Mouse (Mus musculus): ENCODE results near the gene Taf1b. TPM values are rescaled to one million over a fixed set of nuclear protein-coding genes. Genes with fewer than 3 reads are reported as not detected.
A peak's percentile ranks its signal among the peaks of the same experiment; 100 is the strongest.
"Not testable (repeated sequence)": the region's sequence is repeated elsewhere in the genome, so short reads cannot be mapped to it uniquely, and the experiment has no call there.

Gene Taf1b
- polyA plus RNA-seq, 1 experiment from 2014 or later = 12.8 TPM

- H3K27me3 ChIP-seq (ENCODE audit: control insufficient read depth, insufficient read depth, low read length) = no peaks in the 10 kb centered on the region
- H3K4me1 ChIP-seq (replicated peaks; ENCODE audit: control insufficient read depth, insufficient read depth) = no peaks in the 10 kb centered on the region
- WGBS = 71% methylated on average over 3 of the region's 3 CpGs
- no peak for DNase-seq (ENCODE audit: low spot score)
- H3K4me2 ChIP-seq (replicated peaks; ENCODE audit: low read depth) = no peak overlapping the region
- TF ChIP-seq CTCF (IDR thresholded peaks at IDR 0.05; ENCODE audit: low read depth) (no peak), EP300 (optimal IDR thresholded peaks at IDR 0.05) (no peak)
- no peak for ATAC-seq (ENCODE audit: low FRiP score, low TSS enrichment)
- H3K9me3 ChIP-seq (ENCODE audit: control insufficient read depth, low read length) = no peaks in the 10 kb centered on the region
- no peak overlapping the region for H3K9ac ChIP-seq (ENCODE audit: low read length)
- no peak overlapping the region for H3K27ac ChIP-seq (replicated peaks)
- H3K36me3 ChIP-seq (ENCODE audit: control insufficient read depth, insufficient read depth, low read length) = no peaks in the 10 kb centered on the region
- H3K4me3 ChIP-seq (ENCODE audit: low read depth, low read length) = no peak overlapping the region
Measured at GRCm38 (mm10) chr12:24473221-24473620, 24.9 kb upstream of the Taf1b start.

- Histone ChIP-seq H3K36me3 (ENCODE audit: control insufficient read depth, insufficient read depth, low read length) (no peaks in the 10 kb centered on the region), H3K4me3 (ENCODE audit: low read depth, low read length) (no peak overlapping the region), H3K4me2 (replicated peaks; ENCODE audit: low read depth) (no peak overlapping the region), H3K4me1 (replicated peaks; ENCODE audit: control insufficient read depth, insufficient read depth) (no peaks in the 10 kb centered on the region), H3K9ac (ENCODE audit: low read length) (no peak overlapping the region), H3K9me3 (ENCODE audit: control insufficient read depth, low read length) (0 out of 2 replicates have a peak, but pooled peaks cover 3% of the 10 kb centered on the region), H3K27me3 (ENCODE audit: control insufficient read depth, insufficient read depth, low read length) (no peaks in the 10 kb centered on the region), H3K27ac (replicated peaks) (no peak overlapping the region)
- DNase-seq (ENCODE audit: low spot score) (no peak), ATAC-seq (ENCODE audit: low FRiP score, low TSS enrichment) (no peak)
- WGBS = 92% methylated on average over 4 of the region's 4 CpGs
- no peak for TF ChIP-seq EP300 (optimal IDR thresholded peaks at IDR 0.05)
- peak; percentile 38 for TF ChIP-seq CTCF (IDR thresholded peaks at IDR 0.05; ENCODE audit: low read depth)
Measured at GRCm38 (mm10) chr12:24484930-24485329, 13.2 kb upstream of the Taf1b start.

GRCm38 (mm10) chr12:24486882-24487281 lies 11.3 kb upstream of the Taf1b start:
- no peaks in the 10 kb centered on the region for H3K36me3 ChIP-seq (ENCODE audit: control insufficient read depth, insufficient read depth, low read length)
- H3K9ac ChIP-seq (ENCODE audit: low read length) = no peak overlapping the region
- 68% methylated on average over 1 of the region's 1 CpGs for WGBS
- no peak for DNase-seq (ENCODE audit: low spot score)
- no peaks in the 10 kb centered on the region for H3K27me3 ChIP-seq (ENCODE audit: control insufficient read depth, insufficient read depth, low read length)
- TF ChIP-seq CTCF (IDR thresholded peaks at IDR 0.05; ENCODE audit: low read depth) (no peak), EP300 (optimal IDR thresholded peaks at IDR 0.05) (no peak)
- H3K4me1 ChIP-seq (replicated peaks; ENCODE audit: control insufficient read depth, insufficient read depth) = no peaks in the 10 kb centered on the region
- H3K4me2 ChIP-seq (replicated peaks; ENCODE audit: low read depth) = no peak overlapping the region
- 0 out of 2 replicates have a peak, but pooled peaks cover 3% of the 10 kb centered on the region for H3K9me3 ChIP-seq (ENCODE audit: control insufficient read depth, low read length)
- no peak for ATAC-seq (ENCODE audit: low FRiP score, low TSS enrichment)
- H3K27ac ChIP-seq (replicated peaks) = no peak overlapping the region
- no peak overlapping the region for H3K4me3 ChIP-seq (ENCODE audit: low read depth, low read length)

- not testable (repeated sequence) for H3K27me3 ChIP-seq (ENCODE audit: control insufficient read depth, insufficient read depth, low read length); H3K4me2 ChIP-seq (replicated peaks; ENCODE audit: low read depth); H3K4me1 ChIP-seq (replicated peaks; ENCODE audit: control insufficient read depth, insufficient read depth); DNase-seq (ENCODE audit: low spot score); H3K9ac ChIP-seq (ENCODE audit: low read length); ATAC-seq (ENCODE audit: low FRiP score, low TSS enrichment); H3K27ac ChIP-seq (replicated peaks); H3K36me3 ChIP-seq (ENCODE audit: control insufficient read depth, insufficient read depth, low read length); H3K4me3 ChIP-seq (ENCODE audit: low read depth, low read length); H3K9me3 ChIP-seq (ENCODE audit: control insufficient read depth, low read length)
- WGBS = 68% methylated on average over 3 of the region's 3 CpGs
Measured at GRCm38 (mm10) chr12:24492507-24492906, 5.7 kb upstream of the Taf1b start.

GRCm38 (mm10) chr12:24493011-24493410 lies 5.1 kb upstream of the Taf1b start:
- TF ChIP-seq EP300 (optimal IDR thresholded peaks at IDR 0.05) (no peak), CTCF (IDR thresholded peaks at IDR 0.05; ENCODE audit: low read depth) (no peak)
- no peak overlapping the region for H3K27ac ChIP-seq (replicated peaks)
- no peaks in the 10 kb centered on the region for H3K9me3 ChIP-seq (ENCODE audit: control insufficient read depth, low read length)
- no peak for ATAC-seq (ENCODE audit: low FRiP score, low TSS enrichment)
- H3K4me1 ChIP-seq (replicated peaks; ENCODE audit: control insufficient read depth, insufficient read depth) = no peaks in the 10 kb centered on the region
- H3K9ac ChIP-seq (ENCODE audit: low read length) = no peak overlapping the region
- H3K27me3 ChIP-seq (ENCODE audit: control insufficient read depth, insufficient read depth, low read length) = no peaks in the 10 kb centered on the region
- peak overlapping the region; percentile 17 for H3K4me2 ChIP-seq (replicated peaks; ENCODE audit: low read depth)
- DNase-seq (ENCODE audit: low spot score) = no peak
- peak overlapping the region; percentile 10; the same call in 1 of the 2 replicates for H3K4me3 ChIP-seq (ENCODE audit: low read depth, low read length)
- WGBS = 64% methylated on average over 9 of the region's 9 CpGs
- H3K36me3 ChIP-seq (ENCODE audit: control insufficient read depth, insufficient read depth, low read length) = no peaks in the 10 kb centered on the region

GRCm38 (mm10) chr12:24493412-24493811 lies 4.7 kb upstream of the Taf1b start:
- no peaks in the 10 kb centered on the region for H3K36me3 ChIP-seq (ENCODE audit: control insufficient read depth, insufficient read depth, low read length)
- H3K27ac ChIP-seq (replicated peaks) = no peak overlapping the region
- no peaks in the 10 kb centered on the region for H3K9me3 ChIP-seq (ENCODE audit: control insufficient read depth, low read length)
- ATAC-seq (ENCODE audit: low FRiP score, low TSS enrichment) = no peak
- peak overlapping the region; percentile 10; the same call in 1 of the 2 replicates for H3K4me3 ChIP-seq (ENCODE audit: low read depth, low read length)
- DNase-seq (ENCODE audit: low spot score) = no peak
- 50% methylated on average over 30 of the region's 30 CpGs for WGBS
- H3K4me1 ChIP-seq (replicated peaks; ENCODE audit: control insufficient read depth, insufficient read depth) = no peaks in the 10 kb centered on the region
- no peaks in the 10 kb centered on the region for H3K27me3 ChIP-seq (ENCODE audit: control insufficient read depth, insufficient read depth, low read length)
- no peak overlapping the region for H3K9ac ChIP-seq (ENCODE audit: low read length)
- TF ChIP-seq EP300 (optimal IDR thresholded peaks at IDR 0.05) (no peak), CTCF (IDR thresholded peaks at IDR 0.05; ENCODE audit: low read depth) (no peak)
- H3K4me2 ChIP-seq (replicated peaks; ENCODE audit: low read depth) = peak overlapping the region; percentile 17

GRCm38 (mm10) chr12:24494791-24495190 lies 3.4 kb upstream of the Taf1b start:
- not testable (repeated sequence) for H3K27ac ChIP-seq (replicated peaks); DNase-seq (ENCODE audit: low spot score); H3K36me3 ChIP-seq (ENCODE audit: control insufficient read depth, insufficient read depth, low read length); H3K4me2 ChIP-seq (replicated peaks; ENCODE audit: low read depth); H3K4me1 ChIP-seq (replicated peaks; ENCODE audit: control insufficient read depth, insufficient read depth); ATAC-seq (ENCODE audit: low FRiP score, low TSS enrichment); H3K9me3 ChIP-seq (ENCODE audit: control insufficient read depth, low read length); H3K4me3 ChIP-seq (ENCODE audit: low read depth, low read length); H3K27me3 ChIP-seq (ENCODE audit: control insufficient read depth, insufficient read depth, low read length); H3K9ac ChIP-seq (ENCODE audit: low read length)
- WGBS = 81% methylated on average over 2 of the region's 3 CpGs

GRCm38 (mm10) chr12:24498841-24499485 lies 804 bp downstream of the Taf1b start:
- 6% methylated on average over 9 of the region's 9 CpGs for WGBS
- Histone ChIP-seq H3K27ac (replicated peaks) (peak overlapping the region; percentile 75), H3K4me2 (replicated peaks; ENCODE audit: low read depth) (peak overlapping the region; percentile 59), H3K9ac (ENCODE audit: low read length) (peak overlapping the region; percentile 64), H3K4me3 (ENCODE audit: low read depth, low read length) (peak overlapping the region; percentile 76)
- not testable (repeated sequence) for H3K9me3 ChIP-seq (ENCODE audit: control insufficient read depth, low read length); H3K4me1 ChIP-seq (replicated peaks; ENCODE audit: control insufficient read depth, insufficient read depth); H3K27me3 ChIP-seq (ENCODE audit: control insufficient read depth, insufficient read depth, low read length); H3K36me3 ChIP-seq (ENCODE audit: control insufficient read depth, insufficient read depth, low read length); DNase-seq (ENCODE audit: low spot score)
- peak; percentile 57; the same call in 1 of the 2 replicates for ATAC-seq (ENCODE audit: low FRiP score, low TSS enrichment)
